Mouse (Mus musculus) mature B cell (primary cell): ENCODE data around the gene Vmn1r155.
"Not testable (repeated sequence)": the region's sequence is repeated elsewhere in the genome, so short reads cannot be mapped to it uniquely, and the experiment has no call there.

Experiments
- in situ Hi-C: fragments of 300-500 bp; cut with MboI; formaldehyde crosslinking; loops from 2 replicates; pipeline ENCODE4 v1.14.3; 2019

Gene Vmn1r155

DNA sequence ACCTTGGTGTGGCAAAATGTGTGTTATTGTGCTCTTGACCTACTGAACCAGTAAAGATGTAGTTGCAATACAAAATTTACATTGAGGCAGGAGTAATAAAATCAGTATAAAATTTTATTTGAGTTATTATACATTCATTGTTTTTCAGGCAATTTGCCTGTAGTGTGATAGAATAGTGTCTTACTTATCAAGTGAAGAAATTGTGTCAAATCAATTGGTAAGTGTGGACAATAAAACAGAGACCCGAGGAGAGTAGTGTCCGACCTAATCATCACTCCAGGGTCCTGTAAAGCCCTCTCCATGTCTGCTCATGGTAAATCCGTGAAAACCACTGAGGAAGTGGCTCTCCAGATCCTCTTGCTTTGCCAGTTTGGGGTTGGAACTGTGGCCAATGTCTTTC is at the start of gene Vmn1r155:
TSS of gene Vmn1r155 (plus strand) at position 301 of the 400 bp plus-strand sequence.
- in situ Hi-C loops: not testable (repeated sequence)

DNA sequence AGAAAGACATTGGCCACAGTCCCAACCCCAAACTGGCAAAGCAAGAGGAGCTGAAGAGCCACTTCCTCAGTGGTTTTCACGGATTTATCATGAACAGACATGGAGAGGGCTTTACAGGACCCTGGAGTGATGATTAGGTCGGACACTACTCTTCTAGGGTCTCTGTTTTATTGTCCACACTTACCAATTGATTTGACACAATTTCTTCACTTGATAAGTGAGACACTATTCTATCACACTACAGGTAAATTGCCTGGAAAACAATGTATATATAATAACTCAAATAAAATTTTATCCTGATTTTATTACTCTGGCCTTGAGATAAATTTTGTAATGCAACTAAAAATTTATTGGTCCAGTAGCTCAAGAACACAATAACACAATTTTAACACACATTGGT is 34.4 kb downstream of the Vmn1r155 start, which contains the start of gene Gm8693:
TSS of gene Gm8693 (minus strand) at position 101 of the 400 bp plus-strand sequence.
- in situ Hi-C loops: not testable (repeated sequence)
